Mouse (Mus musculus): ENCODE measurements around the gene Rgl1. TPM values are rescaled to one million over a fixed set of nuclear protein-coding genes. Genes with fewer than 3 reads are reported as not detected.

Rgl1 gene
- total RNA-seq, 1 experiment from 2014 or later, result 32.3 TPM

DNA sequence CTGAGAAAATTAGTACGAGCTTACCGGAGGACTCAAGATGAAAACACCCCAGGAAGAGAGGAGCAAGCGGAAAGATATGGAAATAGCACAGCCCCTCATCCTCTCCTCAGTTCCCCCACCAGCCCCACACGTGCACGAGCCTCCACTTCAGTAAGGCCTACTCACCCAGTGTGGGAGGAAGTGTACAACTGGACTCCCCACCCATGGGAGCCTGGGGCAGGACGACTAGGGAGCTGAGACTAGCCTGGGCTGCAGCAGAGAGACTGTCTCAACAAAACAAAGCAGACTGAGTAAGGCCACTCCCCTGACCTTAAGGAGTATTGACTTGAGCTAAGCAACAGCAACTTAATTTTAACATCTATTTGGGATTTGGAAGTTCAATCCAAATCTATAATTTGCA, 48.0 kb downstream of the Rgl1 start:
- no peak for DNase-seq

DNA sequence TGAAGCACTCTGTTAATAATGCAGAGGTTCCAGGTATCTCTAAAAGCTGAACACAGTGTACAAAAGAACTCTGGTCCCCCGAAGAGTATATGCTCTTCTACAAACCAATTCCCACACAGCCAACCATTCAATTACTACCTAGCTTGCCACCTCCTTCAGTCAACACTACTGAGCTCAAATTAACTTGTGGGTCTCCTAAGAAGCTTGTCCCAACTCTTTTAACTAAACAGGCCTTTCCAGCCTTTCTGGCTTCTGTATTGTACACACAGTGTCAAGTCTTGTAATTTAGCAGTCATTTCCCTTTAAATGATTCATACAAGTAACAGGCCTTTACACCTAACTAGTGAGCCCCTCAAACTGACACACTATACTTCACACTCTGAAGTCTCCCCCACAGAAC, 48.8 kb downstream of the Rgl1 start:
- no peak for DNase-seq

DNA sequence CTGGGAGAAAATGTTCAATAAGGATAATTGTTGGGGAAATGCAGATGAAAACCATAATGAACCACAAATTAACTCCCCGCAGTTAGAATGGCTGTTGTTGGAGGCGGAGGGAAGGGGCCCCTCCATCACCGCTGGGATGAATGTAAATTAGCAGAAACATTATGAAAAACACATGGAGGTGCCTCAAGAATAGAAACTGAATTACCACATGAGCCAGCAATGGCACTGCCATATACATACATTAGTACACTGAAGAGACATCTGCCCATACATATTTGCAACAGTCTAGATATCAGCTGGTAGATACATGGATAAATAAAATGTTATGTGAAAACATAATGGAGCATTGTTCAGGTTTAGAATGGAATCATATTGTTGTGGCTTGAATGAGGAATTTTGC, 51.7 kb downstream of the Rgl1 start:
- DNase-seq, result no peak

DNA sequence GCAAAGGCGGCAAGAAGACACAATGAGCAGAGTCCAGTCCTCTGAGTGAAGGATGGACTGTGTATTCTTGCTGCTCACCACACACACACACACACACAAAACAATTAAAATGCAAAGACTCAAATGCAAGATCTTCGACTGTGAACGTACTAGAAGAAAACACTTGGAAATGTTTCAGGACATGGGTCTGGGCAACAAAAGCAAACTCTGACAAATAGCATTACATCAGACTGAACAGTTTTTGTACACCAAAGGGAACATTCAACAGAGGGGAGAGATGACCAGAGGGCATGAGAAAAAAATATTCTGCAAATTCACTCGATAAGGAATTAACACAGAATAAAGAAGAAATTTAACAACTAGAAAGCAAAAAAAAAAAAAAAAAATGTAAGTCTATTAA, 52.2 kb downstream of the Rgl1 start:
- DNase-seq, result no peak

DNA sequence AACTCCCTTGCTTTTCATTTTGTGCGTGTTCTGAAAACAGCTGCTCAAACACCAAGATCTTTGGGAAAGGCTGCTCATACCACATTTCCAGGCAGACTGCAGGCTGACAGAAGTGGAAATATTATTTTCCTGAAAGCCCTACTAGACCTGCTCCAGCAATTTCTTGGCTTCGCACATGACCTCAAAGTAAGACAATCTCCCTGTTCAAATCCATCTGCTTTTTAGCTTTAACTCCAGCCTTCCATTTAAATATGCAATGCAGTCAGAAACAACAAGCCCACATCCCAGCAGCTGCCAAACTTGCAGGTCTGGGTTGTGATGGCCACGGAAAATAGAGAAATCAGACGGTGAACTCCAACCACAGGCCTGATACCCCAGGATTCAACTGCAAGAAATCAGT, 55.1 kb downstream of the Rgl1 start:
- no peak for DNase-seq

DNA sequence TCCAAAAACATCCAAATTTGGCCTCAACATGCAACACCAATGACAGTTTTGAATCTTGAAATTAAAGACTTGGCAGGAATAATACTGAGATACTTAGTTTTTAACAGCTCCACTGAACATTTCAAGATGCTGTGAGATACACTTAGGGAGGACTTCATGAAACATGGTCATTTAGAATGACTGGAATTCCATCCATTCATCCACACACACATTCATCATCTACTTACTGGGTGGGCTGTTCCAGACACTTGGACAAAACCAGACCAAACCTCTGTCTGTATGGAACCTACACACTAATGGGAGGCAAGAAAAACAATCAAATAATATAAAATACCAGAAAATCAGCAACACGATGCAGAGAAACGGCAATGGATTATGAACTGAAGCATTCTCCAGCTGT, 58.6 kb downstream of the Rgl1 start:
- DNase-seq, result no peak

DNA sequence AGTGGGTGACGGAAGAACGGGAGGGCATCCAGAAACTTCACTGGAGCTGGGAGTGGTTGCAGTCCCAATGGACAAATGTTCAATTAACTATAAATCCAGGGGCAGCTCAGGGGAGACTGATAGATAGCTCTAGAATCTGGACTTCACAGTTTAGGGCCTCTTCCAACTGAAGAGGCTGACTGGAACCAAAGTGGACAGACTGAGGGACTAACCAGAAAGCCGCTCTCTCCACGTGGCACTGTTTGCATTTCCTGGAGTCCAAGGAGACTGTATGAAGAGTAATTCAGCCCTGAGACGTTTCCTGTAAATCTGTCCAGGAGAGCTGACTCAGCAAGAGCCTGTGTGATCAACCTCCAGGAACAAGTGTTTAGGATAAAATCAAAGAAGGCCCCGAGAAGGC, 62.2 kb downstream of the Rgl1 start:
- no peak for DNase-seq

DNA sequence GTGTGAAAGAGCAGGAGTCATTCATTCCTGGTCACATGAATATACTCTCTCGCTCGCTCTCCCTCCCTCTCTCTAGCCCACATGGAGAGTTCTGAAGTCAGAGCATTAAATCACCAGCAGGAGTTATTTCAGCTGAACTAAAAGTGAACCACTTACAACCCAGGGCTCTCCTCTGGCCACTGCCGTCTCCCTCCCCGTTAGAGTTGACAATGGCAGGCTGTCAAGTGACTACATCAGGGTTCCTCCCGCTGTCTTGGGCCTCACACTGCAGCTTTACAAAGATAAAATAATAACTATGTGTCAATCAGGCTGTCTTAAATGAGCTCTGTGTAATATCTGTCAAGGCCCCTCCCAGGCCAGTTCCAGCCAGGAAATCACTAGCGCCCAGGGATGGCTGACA, 63.2 kb downstream of the Rgl1 start:
- no peak for DNase-seq

DNA sequence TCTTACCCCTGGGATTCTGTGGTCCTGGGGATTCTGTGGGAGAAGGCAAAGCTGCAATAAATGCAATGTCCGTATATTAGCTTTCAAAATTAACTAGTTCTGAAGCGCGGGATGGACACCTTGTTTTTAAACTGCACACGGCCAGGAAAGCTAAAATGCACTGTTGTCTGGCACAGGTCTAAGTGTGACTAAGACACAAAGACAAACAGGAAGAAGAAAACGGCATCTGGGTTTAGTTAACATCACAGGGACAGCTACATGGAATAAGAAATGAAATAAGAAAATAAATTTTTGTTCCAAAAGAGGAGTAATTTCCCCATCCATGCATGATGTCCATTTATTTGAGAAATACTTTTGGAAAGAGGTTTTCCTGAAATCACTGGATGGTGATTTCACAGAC, 65.1 kb downstream of the Rgl1 start:
- no peak for DNase-seq

DNA sequence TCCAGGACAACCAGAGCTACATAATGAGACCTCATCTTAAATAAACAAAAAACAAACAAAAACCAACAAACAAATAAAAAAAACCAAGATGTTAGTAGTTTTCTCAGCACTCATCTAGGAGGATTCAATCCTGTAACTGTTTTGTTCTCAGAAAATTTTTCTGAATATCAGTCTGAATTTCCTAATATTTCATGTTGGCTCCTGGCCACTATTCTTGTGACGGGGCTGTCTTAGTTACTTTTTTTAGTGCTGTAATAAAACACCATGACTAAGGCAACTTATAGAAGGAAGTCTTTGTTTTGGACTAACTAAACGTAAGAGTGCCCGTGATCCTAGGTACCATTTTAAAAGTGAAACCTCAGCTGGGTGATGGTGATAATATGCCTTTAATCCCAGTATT, 68.8 kb downstream of the Rgl1 start:
- no peak for DNase-seq

DNA sequence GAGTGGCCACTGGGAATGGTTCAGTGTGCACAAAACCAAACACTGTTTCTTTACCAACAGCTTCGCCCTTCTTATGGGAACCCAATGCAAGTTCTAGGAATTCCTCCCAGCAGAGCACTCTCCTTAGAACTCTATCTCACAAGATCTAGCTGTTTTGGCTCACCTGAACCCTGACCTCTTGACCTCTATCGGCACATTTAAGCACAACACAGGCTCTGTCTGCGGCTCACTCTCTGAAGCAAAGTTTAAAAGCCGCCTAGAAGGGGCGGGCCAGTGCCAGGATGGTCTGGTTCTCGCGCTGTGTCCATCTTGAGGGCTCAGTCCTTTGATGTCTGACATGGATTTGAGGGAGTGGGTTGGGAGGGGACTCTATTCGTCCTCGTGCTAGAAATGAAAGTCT, 70.7 kb downstream of the Rgl1 start:
- no peak for DNase-seq

DNA sequence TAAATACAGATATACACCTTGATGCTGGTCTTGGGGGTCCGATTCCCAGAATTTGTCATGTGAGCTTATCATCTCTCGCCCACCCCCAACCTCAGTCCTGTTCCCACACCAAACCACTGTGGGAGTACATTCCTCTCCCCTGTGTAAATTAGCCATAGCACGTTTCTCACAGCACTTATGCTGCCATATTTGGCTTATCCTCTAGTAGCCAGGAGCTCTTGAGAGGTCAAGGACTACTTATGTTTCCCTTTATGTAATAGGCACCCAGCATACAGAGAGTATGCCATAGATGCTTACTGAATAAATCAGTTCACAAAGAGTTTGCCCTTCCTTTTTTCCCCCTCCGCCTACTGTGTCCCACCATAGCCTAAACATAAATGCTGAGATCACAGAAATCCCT, 76.2 kb downstream of the Rgl1 start:
- DNase-seq, result no peak

DNA sequence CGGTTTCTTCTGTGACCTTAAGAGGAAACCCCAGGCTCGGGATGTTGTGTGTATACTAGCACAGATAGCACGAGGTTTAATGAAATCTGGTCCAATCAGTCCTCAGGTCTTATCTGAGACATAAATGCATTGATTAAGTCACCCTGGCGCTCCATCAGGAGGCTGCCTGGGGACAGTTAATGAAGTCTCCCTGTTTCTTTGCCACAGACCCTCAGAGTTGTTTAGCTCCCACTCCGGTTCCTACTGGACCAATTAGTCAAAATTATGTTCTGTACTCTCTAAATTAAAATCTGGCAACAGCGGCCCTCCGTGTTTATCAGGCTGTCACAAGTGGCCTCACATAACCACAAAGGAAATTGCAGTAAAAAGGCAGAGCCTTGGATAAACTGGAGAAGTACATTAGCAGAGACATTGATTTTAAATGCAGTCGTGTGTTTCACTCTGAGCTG, 78.4 kb downstream of the Rgl1 start:
- DNase-seq, result peak; percentile 6

DNA sequence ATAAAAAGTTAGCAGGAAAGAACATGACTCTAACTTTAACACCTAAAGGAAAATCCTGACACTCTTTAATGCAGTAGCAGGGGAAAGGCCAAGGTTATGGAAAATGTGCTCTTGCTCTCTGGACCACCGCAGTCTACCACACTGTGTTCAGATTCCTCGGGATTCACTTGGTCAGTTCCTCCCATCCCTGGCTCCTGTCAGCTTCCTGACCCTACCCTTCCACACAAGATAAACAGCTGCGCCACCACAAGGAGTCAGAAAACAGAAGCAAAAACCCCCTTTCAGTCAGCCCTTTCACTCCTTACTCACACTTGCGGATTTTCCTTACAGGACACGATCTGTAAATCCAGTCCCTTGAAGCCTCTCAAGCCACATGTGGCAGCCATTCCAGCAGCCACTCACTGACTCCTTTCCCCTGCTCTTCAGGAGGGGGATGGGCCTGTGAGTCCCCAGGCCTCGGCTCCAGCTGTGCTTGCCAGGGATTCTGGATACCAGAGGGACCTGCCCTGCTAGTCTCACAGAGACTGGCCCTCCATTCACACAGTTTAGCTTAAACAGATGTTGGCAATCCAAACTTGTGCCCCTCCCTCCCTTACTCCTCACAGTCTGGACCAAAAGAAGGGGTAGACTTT, 78.9 kb downstream of the Rgl1 start:
- DNase-seq, result peak; percentile 56

DNA sequence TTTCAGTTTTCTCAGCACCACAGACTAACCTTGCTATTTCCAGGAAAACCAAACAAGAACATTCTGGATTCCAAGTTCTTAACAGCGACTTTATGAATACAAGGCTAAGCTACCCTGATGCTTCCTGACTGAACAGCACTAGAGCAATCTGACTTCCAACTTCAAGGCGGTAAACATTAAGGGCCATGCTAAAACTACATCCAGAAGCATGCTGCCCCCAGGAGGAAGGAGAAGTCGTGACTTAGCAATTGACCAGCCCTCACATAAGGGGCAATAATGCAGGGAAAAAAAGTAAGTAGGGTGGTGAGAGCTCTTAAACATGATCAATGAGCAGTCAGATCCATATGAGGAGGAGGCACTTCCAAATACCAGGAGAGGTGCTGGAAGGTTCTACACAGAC, 80.6 kb downstream of the Rgl1 start:
- DNase-seq, result no peak

DNA sequence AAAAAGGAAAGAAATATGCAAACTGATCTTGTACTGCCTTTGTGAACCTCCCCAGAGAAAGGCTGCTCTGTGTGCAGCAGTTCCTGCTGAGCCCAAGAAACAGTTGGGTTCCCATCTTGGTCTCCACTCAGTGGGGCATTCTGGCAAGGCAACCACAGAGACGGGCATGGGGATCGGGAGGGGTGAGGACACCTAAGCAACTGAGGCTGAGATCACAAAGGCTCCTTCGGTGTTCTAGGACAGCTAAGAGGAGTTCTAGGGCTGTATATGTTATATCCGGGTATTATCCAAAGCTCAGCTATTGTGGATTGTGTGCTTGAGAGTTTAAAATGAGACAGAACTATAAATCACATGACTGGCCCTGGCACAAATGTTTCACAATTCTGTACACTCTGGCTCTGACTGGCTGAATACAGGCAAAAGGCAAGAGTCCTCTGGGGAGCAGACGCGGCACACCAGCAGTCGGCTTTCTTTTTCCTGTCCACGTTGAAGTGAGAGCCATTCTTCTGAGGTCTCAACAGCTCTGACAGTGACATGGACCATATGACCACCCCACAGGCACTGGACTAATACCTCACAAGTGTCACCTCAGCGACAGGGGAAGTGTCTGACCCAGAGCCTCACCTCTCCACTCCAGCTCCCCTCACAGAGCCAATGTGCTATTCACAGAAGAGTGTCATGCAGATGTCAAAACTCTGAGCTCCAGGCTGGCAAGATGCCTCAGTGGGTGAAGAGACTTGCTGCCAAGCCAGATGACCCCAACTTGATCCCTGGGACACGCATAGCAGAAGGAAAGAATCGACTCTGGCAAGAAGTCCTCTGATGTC, 83.6 kb downstream of the Rgl1 start:
- peak; percentile 78 for DNase-seq

DNA sequence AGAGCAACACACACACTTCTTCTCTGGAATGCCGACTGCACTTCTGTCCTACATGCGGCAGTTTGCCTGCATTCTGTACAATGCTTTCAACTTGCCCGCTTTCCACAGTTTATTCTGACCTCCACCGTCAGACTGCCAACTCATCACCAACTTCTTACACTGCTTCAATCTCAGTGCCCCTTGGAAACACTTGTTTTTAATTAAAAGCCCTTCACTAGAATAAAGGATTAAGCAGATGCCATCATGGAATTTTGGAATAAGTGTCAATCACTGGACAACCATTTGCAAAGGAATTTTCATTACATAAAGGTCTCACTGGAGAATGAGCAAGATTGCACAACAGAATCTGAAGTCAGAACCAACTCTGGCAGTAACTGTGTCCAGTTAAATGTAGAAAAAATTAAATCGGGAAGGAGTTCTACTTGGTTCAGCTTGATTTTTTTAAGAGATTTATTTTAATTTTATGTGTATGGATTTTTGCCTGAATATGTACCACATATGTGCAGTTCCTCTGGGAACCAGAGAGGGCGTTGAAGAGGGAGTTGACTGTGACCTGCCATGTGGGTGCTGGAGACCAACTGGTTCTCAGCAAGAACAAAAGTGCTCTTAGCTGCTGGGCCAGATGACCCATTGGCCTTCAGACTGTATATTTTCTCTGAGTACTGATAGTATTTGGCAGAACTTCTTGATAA, 84.3 kb downstream of the Rgl1 start:
- peak; percentile 17 for DNase-seq

DNA sequence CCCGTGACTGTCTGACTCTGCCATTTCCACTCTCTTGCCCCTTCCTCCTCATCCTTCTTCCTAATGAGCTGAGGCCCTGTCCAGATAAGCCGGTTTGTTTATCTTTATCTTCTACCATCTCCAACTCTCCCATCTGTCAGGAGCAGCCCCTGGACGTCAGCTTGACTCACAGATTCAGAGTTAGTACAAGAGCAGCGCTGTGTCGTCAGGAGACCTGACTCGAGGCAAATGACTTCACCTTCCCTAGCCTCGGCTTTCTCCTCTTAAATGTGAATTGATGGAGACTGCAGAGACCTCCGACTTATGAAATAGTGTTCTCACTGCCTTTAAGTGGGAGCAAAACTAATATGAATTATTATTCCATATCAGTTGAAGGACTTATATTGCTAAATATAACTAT, 85.0 kb downstream of the Rgl1 start:
- DNase-seq, result no peak

DNA sequence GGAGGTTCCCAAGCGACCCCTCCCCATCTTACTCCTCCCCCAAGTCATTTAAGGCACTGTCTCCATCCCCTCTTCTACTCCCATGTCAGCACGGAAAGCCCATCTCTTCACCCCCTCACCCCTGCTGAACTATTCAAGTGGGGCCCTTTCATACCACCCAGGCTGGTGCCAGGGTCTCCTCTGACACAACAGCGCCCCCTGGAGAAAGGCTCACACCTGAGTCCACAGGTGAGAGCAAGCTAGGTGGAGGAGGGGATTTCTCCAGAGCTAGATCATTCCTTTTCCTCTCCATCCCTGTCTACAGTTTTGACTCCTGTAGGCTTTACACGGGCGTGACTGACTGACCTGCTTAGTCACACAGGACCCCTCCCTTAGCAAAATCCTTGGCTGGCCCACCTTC, 87.7 kb downstream of the Rgl1 start:
- DNase-seq, result peak; percentile 25

DNA sequence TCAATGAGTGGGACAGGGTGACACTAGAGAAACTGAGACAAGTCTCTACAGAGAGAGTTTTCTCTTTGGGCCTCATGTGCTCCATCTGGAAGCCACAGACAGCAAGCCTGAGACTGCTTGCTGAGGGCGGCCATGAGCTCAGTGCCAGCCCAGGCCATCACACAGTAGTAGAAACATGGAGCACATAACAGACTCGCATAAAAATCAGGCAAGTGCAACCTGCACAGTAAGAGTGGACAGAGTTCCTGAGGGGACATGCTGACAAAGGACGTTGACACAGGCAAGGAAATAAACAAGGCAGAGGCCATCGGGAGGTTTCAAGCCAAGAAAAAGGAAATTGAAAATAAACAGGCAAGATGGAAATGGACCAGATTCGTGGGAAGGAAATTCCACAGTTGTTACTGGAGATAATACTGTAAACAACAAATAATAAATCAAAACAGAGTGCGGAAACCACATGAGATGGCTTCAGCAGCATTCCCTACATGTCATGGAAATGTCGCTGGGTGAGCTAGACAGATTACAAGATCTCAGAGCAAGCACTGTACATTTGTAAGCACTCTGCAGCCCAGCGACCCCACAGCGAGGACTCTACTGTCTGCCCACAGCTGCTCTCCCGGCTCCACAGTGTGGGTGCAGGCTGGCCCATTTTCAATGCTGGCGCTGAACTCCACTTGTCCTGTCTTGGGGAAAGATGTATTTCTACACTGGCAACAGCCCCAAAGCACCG, 88.5 kb downstream of the Rgl1 start:
- DNase-seq, result no peak

DNA sequence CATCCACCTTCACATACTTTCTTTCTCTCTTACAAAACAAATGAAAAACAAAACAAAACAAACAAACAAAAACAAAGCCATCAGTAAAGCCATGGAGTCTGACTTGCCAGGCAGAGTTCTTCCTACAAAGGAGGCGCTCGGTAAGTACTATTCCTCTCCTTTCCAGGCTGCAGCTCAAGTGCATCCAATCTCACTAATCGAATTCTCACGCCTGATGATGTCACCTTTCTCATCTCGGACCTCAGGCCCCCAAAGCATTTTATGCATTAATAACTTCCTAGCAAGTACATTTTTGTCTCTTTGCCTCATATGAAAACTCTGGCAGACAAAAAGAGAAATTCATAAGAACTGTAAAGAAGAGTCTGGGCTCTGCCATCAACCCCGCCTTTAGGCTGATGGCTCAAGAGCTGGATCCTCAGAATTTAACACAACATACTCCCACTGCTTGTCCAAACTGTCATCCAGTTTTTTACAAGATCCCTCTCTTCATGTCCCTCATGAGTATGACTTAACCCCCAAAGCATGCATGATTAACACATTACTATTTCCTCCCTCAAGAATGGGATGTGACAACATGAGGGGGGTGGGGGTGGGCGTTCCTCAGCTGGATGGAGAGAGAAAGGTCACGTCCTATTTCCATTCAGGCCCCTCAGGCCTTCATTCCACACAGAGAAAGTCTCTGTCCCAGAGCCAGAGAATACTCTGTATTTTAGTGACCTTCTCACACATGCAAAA, 96.5 kb downstream of the Rgl1 start:
- DNase-seq, result no peak

DNA sequence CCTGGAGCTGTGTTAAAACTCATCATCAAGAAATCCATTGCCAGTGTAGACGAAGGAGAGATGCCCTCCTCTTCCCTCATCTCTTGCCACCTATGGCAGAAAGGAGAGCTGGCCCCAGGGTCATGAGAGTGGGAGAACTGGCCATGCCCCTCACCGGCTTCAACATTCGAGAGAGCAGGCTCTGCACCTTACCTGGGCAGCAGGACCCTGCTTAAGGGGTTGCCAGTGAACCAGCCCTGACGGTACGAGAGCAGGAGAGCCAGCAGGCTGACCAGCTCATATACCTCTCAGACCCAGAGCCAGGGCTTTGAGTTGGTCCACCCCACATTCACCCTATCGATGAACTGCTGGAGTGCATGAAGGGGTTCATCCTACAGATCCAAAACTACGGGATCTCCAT, 105.7 kb downstream of the Rgl1 start:
- no peak for DNase-seq

Data from adrenal gland, postnatal 14 days (tissue).